Mouse (Mus musculus) megakaryocyte progenitor cell, adult 5-6 weeks (primary cell): ENCODE results near the gene Xlr4a. TPM values are rescaled to one million over a fixed set of nuclear protein-coding genes. Genes with fewer than 3 reads are reported as not detected.
"Not testable (repeated sequence)": the region's sequence is repeated elsewhere in the genome, so short reads cannot be mapped to it uniquely, and the experiment has no call there.

ENCODE experiments used
- ATAC-seq: replicated peaks from 2 replicates; pipeline ENCODE4 v1.8.0; 2016; ENCODE audit warnings: mild to moderate bottlenecking, moderate TSS enrichment, inconsistent platforms; ENCODE audit not compliant: poor library complexity
- total RNA-seq, 2 experiments: library from RNA; stranded (forward) in 1 of 2; stranded (reverse) in 1 of 2; fragments of 157-497, 149-512 nt in 1 of 2; fragments of 200-1000 nt in 1 of 2; gene quantifications; 2 replicates each; pipeline versions ENCODE4 v1.2.3 to v1.2.4; 2015 to 2017

Gene Xlr4a
- total RNA-seq (2015) (15.1 and 18.9 TPM in 2 replicates), total RNA-seq (2017) (11.6 and 18.2 TPM in 2 replicates)

DNA sequence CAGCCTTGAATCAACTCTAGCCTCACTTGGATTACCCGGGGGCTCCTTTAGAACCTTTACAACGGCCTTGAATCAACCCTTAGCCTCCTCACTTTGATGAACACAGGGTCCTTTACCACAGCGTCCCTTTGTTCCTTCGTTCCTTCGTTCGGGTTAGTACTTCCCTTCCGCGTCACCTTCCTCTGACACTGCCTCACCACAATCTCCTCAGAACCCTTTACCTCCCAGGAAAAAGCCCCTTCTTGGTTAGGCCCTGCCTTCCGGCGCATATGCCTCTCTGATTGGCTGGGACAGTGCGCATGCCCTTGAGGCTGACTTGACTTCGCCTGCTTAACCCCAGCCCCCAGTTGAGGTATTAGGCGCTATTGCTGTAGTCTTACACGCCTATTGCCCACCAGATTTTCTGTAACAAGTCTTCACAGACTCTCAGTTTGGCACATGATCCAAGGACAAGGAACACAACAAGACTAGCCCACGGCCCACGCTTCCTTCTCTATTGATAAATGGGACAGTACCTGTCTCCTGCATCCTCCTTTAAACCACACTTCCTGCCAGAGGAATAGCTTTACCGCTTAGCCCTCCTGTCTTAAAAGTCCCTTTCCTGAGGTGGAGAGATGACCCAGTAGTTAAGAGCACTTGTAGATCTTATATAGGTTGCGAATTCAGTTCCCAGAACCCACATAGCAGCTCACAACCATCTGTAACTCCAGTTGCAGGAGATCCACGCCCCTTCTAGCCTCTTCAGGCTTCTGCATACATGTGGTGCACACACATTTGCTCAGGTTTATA is at the start of gene Xlr4a:
Gene Xlr4a, minus strand, starts transcription at position 212 of the 789 bp plus-strand sequence.
- ATAC-seq = not testable (repeated sequence)

DNA sequence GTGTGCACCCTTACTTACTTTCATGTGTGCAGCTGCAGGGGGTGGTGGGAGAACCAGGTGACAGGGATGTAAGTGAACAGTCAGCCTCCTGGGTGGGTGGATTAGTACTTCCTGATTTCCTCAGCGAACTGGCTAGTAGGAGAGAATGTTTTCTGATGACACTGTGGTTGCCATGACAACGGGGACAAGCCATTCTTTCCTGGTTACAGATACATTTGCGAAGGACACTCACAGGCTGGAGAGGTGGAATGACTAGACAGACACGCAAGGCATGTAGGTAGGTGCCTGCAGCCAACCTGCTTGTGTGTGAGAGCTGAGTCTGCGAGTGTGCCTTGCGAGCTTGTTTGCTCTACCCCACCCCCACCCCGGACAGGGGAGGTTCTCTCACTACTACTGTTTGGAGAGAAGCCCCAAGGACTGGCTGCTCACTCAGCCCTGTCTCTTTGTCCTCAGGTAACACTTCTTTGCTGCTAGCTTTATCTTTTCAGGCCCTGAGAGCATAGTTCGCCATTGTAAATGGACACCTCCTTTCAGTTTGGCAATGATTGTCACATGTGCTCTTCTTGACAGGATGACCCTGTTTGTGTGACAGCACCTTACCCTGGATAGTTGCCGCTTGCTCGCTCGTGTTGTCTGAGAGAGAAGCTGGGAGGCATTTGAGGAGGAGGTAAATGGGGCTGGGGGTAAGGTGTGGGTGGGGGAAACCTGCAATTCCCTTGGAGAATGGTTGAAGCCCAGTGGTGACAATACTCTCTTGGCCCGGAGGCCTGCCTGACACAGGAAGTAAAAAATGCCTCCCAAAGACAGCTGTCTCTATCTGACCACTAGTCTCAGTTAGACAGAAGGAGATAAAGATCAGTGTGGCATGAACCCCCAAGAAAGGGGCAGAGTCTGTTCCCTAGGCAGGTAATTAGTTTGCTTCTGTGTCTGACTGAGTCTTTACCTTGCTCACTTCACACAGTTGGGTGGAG is 40.9 kb upstream of the Xlr4a start:
- ATAC-seq = peak; percentile 78

DNA sequence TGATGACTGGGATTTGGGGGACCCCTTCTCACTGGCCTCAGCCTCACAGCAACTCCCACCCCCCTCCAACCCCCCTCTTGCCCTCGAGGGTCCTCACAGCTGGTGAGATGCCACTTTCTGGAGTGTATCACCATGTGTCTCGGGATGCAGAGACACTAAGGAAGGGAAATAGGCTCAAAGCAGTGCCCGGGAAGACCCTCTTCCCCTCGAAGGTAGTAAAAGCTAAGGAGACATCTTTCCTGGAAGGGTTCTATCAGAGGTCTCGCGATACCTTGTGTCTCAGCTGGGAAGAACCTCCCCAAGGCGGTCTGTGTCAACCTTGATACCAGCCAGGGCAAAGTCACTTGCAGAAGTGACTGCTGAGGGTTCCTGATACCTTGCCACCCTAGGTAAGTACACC is 34.5 kb upstream of the Xlr4a start, which contains the start of gene Gm14685:
Gene Gm14685, plus strand, starts transcription at position 301 of the 400 bp plus-strand sequence.
- ATAC-seq = not testable (repeated sequence)

DNA sequence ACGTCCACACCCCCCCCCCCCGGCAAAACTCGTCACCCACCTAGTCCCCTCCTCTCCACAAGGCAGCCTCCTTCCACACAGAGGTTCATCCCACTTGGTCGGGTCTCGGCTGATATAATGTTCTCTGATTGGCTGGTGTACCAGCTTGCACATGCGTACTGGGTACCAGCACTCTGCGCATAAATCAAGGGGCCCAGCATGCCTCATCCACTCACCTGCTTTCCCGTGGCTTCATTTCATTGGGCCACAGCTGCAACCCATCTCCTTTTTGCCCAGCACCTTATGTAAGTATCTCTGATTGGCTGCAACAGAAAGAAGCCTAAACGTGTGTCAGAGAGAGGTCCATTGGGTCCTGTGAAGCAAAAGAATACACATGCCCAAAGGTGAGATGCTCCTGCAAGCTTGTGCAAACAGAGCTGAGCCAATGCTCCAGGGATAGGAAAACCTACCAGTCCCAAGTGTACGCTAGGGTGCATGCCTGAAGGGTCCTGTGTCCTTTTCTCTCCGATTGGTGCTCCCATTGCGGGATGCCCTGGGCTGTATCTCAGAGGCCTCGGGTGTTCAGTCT is 14.7 kb upstream of the Xlr4a start, which contains the start of gene Xlr3a:
Gene Xlr3a, minus strand, starts transcription at position 155 of the 568 bp plus-strand sequence.
- peak; percentile 34; the same call in 1 of the 2 replicates for ATAC-seq

DNA sequence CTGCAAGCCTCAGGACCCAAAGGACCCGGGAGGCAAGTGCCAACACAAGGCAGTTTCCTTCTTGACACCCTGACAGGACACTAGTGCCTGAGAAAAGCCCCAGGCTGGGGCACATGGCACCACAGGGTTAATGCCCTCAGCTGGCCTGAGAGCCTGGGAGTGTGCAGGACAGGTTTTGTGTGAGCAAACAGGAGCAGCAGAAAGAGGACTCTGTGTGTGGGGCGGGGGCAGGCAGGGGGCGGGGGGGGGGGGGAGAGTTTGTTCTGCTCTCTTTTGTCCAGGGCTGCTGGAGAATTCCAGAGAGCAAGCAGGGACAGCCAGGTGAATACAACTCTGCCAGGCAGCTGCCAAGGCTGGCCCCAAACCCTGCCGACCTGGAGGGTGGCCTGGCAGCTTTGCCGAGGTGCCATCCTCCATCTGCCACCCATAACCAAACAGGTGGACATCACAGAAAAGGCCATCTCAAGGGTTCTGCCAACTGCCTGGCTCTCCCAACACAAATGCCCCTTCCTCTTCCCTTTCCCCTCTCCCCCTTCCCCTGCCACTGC is 15.4 kb downstream of the Xlr4a start:
- ATAC-seq = not testable (repeated sequence)

DNA sequence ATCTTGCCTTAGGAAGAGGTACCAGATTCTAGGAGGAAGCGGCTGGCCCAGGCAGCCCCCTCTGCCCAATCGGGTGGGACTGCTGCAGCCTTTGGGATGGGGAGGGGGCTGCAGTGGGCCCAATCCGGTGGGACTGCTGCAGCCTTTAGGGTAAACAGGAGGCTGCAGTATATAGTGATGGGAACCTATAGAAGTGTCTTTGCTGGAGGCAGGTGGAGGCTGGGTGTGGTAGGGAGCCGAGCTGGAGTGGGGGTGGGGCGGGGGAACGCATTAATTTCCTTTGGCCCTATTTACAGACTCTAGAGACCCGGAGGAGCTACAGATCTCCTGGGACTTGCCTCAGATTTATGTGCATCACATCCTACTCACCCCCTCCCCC is 17.9 kb downstream of the Xlr4a start, which contains the start of gene Pnma3:
Gene Pnma3, plus strand, starts transcription at position 373 of the 379 bp plus-strand sequence.
- no peak for ATAC-seq

DNA sequence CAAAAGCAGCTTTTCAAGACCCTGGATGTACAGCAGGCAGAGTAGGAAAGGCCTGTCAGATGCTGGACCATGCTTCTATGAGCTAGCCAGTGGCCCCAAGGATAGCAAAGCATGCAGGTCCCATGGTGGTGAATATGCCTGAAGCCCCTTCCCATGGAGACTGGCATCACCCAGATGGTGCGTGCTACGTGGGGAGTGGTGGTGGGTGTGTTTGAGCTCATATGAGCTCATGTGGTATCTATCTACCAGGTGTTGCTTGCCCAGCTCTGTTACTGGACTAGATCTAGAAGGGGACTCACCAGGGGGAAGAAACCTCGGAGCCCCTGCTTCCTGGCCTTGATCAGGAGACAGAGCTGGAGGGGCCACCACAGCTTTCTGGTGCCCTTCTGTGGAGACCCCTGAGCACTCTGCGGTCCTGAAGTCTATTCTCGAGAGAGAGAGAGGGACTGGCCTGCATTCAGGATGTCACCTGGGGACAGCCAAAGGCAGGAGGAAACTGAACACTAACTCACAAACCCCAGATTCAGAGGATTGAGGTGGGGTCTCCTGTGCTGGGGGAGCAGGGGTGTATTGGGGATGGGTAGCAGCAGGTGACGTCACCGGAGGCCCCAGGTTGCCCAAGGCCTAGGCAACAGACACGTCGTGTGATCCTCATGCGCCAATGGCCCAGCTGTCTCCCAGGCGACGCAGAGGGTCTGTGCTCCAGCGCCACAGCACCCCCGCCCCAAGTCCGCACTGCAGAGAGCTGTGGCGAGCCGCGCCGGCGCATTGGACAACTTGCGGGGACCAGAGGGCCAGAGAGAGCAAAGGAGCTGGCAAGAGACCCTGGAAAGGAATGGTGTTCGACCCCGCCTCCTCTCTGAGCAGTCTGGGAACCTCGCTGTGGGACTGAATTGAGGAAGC is 18.5 kb downstream of the Xlr4a start:
- no peak for ATAC-seq

DNA sequence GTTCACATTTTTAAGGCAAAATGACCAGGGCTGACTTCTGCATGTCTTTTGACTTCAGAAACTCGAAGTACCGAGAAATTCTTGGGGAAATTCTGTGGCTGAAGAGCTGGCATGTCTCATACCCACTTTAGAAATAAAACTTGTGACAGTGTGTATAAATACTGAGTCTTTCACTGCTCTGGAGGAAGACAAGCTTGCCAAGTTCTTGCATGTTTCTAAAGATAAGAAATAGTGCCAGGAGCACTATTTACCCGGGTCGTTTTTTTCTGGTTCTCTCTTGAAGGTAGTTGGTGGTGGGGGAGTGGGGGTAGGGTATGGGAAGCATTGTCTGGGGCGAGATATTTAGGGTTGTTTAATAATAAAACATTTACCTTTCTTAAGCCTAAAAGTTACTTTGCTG is 20.0 kb downstream of the Xlr4a start:
- peak; percentile 54; the same call in 1 of the 2 replicates for ATAC-seq

DNA sequence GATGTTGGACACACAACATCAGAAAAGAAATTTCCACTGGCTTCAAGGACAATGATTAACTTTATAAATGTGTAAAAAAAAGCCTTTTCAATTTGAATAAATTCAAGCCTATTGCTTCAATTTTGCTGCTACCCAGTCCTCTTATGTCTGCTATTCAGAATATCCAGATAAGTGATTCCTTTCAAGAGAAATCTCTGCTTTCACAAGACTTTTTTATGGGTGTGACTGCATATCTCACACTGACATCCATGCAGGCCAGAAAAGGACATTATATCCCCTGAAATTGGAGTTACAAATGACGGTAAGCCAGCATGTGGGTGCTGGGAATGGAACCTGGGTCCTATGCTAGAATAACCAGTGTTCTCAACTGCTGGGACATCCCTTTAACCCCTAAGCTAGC is 20.8 kb downstream of the Xlr4a start:
- ATAC-seq = peak; percentile 37

DNA sequence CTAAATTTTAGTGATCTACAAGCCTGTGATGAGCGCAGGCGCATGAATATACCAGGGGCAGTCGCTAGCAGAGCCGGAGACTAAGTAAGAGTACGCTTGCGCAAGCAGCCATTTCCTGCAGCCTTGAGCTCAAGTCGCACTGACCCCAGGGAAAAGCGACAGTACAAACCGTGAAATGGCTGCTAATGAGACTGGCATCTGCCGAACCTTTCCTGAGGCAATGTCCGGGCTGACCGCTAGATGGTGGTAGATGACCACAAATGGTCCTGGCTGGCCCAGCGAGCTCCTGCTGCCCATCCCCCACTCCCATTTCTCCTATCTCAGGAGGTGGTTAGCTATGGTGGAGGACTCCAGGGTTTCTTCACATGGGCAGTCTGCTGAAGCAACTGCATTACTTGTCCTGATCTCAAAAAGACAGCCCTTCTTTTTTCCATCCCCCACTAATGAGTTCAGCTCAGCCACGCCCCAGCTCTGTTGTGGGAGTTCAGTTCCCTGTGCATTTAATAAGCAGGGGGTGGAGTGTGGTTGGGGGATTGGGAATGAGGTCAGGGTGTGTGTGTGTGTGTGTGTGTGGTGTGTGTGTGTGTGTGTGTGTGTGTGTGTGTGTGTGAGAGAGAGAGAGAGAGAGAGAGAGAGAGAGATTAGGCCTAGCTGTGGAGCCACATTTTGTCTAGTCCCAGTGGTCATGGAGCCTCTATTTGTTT is 28.3 kb downstream of the Xlr4a start:
- peak; percentile 99 for ATAC-seq

DNA sequence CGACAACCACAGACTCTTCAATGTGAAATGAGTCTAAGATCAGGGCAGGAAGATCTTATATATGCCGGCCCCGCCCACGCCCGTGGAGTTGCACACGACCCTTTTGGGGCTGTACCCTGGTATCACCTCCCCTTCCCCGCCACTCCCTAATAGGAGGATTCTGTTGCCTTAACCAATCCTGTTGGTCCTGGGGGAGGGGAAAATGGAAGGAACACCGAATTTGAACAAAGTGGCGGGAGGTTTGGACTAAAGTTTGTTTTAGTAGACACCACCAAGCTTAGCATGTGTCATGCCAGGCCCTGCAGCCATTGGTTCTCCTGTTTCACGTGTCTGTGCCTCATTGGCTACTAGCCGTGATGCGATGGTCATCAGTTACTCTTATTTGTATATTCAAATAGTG is 42.6 kb downstream of the Xlr4a start:
- no peak for ATAC-seq

DNA sequence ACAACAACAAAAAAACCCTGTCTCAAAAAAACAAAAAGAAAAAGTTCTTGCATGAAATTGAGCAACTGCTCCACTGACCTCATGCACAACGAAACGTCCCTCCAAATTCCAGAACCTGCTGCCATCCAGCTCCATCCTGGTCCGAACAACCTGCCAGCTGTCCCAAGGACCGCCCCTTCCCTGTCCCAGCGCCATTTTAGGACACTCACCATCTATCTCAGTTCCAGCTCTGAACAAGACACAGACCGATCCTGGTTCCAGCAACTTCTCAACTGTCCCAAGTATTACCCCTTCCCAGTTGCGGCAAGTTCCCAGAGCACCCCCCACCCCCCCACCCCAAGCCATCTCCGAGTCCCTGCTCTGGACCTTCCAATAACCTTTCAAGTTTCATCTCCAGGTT is 43.4 kb downstream of the Xlr4a start:
- ATAC-seq = no peak

DNA sequence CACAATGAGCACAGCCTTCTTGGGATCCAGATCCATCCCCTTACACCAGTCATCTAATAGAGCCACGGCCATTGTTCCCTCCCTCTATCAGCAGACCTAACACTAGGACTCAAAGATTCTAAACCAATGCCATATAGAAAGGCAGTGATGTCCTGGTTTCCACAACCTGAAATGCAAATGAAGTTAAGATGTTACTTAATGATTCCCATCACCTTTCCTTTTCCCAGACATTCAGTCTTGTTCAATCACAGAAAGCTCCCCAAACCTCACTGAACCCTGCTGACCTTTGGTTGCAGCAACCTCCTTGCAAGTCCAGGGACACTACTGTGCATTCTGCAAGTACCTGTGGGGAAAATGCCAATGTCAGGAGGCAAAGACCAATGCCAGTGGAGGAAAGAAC is 45.3 kb downstream of the Xlr4a start, which contains the start of gene Pnma5:
Gene Pnma5, minus strand, starts transcription at position 101 of the 400 bp plus-strand sequence.
- ATAC-seq = no peak

Other genes with a start within 250 kb of the Xlr4a start
- 84.2 and 87.0 TPM in 2 replicates for gene Cetn2, start 164.1 kb downstream of the Xlr4a start, total RNA-seq (2015)
- gene Cetn2, start 164.1 kb downstream of the Xlr4a start, total RNA-seq (2017) = 105 and 113 TPM in 2 replicates
- gene Nsdhl, start 163.9 kb downstream of the Xlr4a start, total RNA-seq (2015) = 24.1 and 27.3 TPM in 2 replicates
- 13.3 and 19.0 TPM in 2 replicates for gene Nsdhl, start 163.9 kb downstream of the Xlr4a start, total RNA-seq (2017)
- gene Zfp185, start 95.1 kb downstream of the Xlr4a start, total RNA-seq (2015) = not detected in 2 replicates
- not detected in 2 replicates for gene Zfp185, start 95.1 kb downstream of the Xlr4a start, total RNA-seq (2017)
- gene Pnma5, start 45.4 kb downstream of the Xlr4a start, total RNA-seq (2015) = not detected in 2 replicates
- not detected in 2 replicates for gene Pnma5, start 45.4 kb downstream of the Xlr4a start, total RNA-seq (2017)
- gene Pnma3, start 17.7 kb downstream of the Xlr4a start, total RNA-seq (2015) = not detected in 2 replicates
- gene Pnma3, start 17.7 kb downstream of the Xlr4a start, total RNA-seq (2017) = not detected in 2 replicates
- 0.93 and 3.3 TPM in 2 replicates for gene Xlr3a, start 14.6 kb upstream of the Xlr4a start, total RNA-seq (2015)
- 0.50 and 1.6 TPM in 2 replicates for gene Xlr3a, start 14.6 kb upstream of the Xlr4a start, total RNA-seq (2017)
- gene Gm14685, start 34.6 kb upstream of the Xlr4a start, total RNA-seq (2015) = not detected in 2 replicates
- gene Gm14685, start 34.6 kb upstream of the Xlr4a start, total RNA-seq (2017) = not detected in 2 replicates
- not detected in 2 replicates for gene Xlr5b, start 66.3 kb upstream of the Xlr4a start, total RNA-seq (2015)
- gene Xlr5b, start 66.3 kb upstream of the Xlr4a start, total RNA-seq (2017) = not detected in 2 replicates
- not detected in 2 replicates for gene DXBay18, start 67.0 kb upstream of the Xlr4a start, total RNA-seq (2015)
- not detected in 2 replicates for gene DXBay18, start 67.0 kb upstream of the Xlr4a start, total RNA-seq (2017)
- gene Spin2d, start 94.5 kb upstream of the Xlr4a start, total RNA-seq (2015) = not detected in 2 replicates
- gene Spin2d, start 94.5 kb upstream of the Xlr4a start, total RNA-seq (2017) = not detected in 2 replicates
- gene Xlr3b, start 109.7 kb upstream of the Xlr4a start, total RNA-seq (2015) = 7.7 and 8.5 TPM in 2 replicates
- gene Xlr3b, start 109.7 kb upstream of the Xlr4a start, total RNA-seq (2017) = 6.2 and 8.8 TPM in 2 replicates
- gene Xlr4b, start 131.9 kb upstream of the Xlr4a start, total RNA-seq (2015) = 16.7 and 22.3 TPM in 2 replicates
- 15.1 and 18.7 TPM in 2 replicates for gene Xlr4b, start 131.9 kb upstream of the Xlr4a start, total RNA-seq (2017)
- 4.1 and 5.6 TPM in 2 replicates for gene F8a, start 145.8 kb upstream of the Xlr4a start, total RNA-seq (2015)
- gene F8a, start 145.8 kb upstream of the Xlr4a start, total RNA-seq (2017) = 2.6 and 2.8 TPM in 2 replicates
- gene Xlr4c, start 160.7 kb upstream of the Xlr4a start, total RNA-seq (2015) = 4.2 and 16.7 TPM in 2 replicates
- 10.1 and 11.2 TPM in 2 replicates for gene Xlr4c, start 160.7 kb upstream of the Xlr4a start, total RNA-seq (2017)
- not detected in 2 replicates for gene Xlr3c, start 182.9 kb upstream of the Xlr4a start, total RNA-seq (2015)
- not detected in 2 replicates for gene Xlr3c, start 182.9 kb upstream of the Xlr4a start, total RNA-seq (2017)
- not detected in 2 replicates for gene Xlr5a, start 210.5 kb upstream of the Xlr4a start, total RNA-seq (2015)
- gene Xlr5a, start 210.5 kb upstream of the Xlr4a start, total RNA-seq (2017) = not detected in 2 replicates
- not detected in 2 replicates for gene Xlr5c, start 210.5 kb upstream of the Xlr4a start, total RNA-seq (2015)
- gene Xlr5c, start 210.5 kb upstream of the Xlr4a start, total RNA-seq (2017) = not detected in 2 replicates